Mouse (Mus musculus) fat pad, adult 2 months (tissue): ENCODE results near the gene Invs.
"Not testable (repeated sequence)": the region's sequence is repeated elsewhere in the genome, so short reads cannot be mapped to it uniquely, and the experiment has no call there.

Source experiments
- DNase-seq: peaks from one replicate; pipeline ENCODE4 v3.0.0-alpha.2; 2011; ENCODE audit warnings: low read depth, low spot score; ENCODE audit errors: extremely low read depth

Gene Invs

DNA sequence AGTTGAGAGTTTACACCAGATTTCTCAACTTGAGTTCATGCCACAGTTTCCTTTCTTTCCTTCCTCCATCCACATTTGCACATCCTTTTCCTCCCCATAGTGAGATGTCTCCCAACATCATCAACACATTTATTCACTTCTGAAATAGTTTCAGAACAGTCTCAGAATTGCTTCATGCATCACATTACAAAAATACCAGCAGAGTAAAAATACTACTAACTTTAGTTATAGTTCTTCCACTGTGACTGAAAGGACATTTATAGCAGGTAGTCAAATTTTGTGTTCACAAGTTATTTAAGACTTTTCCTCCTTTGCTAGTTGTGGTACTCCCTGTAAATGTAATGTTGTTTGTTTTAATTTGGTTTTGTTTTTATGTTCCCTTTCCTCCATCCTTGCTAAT is 47.6 kb downstream of the Invs start:
- DNase-seq: no peak

DNA sequence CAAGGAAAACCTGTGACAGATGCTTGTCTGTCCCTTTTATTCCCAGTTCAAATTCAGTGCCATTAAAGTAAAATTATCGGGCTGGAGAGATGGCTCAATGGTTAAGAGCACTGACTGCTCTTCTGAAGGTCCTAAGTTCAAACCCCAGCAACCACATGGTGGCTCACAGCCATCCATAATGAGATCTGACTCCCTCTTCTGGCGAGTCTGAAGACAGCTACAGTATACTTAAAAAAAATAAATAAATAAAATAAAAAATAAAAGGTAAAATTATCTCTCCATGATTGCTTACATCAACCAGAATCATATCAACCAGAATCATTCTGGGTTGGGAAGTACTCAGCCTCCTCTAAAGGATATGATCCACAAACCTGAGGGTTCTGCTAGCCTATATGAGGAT is 48.5 kb downstream of the Invs start:
- DNase-seq: no peak

DNA sequence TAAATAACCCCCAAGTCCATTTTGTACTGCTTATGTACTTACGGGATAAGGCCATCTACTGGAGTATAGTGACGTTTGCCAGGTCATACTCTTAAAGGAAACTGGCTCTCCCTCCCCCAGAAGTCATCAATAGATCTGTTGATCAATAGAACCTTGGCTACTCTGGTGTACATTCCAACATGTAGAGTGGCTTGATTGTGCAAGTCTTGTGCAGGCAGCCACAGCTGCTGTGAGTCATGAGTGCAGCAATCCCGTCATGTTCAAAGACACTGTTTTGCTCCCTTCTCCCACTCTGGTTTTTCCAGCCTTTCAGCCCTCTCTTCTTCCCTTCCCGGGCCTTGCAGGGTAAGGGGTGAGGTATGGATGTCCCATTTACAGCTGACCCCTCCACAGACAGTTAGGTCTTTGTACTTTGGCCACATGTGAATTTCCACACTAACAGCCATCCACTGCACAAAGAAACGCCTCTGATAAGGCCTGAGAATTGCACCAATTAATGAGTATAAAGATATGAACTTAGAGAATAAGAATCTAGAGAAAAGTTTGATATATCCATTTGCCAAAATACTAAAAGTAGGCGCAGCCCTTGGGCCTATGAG is 53.0 kb downstream of the Invs start:
- DNase-seq: peak; percentile 18

DNA sequence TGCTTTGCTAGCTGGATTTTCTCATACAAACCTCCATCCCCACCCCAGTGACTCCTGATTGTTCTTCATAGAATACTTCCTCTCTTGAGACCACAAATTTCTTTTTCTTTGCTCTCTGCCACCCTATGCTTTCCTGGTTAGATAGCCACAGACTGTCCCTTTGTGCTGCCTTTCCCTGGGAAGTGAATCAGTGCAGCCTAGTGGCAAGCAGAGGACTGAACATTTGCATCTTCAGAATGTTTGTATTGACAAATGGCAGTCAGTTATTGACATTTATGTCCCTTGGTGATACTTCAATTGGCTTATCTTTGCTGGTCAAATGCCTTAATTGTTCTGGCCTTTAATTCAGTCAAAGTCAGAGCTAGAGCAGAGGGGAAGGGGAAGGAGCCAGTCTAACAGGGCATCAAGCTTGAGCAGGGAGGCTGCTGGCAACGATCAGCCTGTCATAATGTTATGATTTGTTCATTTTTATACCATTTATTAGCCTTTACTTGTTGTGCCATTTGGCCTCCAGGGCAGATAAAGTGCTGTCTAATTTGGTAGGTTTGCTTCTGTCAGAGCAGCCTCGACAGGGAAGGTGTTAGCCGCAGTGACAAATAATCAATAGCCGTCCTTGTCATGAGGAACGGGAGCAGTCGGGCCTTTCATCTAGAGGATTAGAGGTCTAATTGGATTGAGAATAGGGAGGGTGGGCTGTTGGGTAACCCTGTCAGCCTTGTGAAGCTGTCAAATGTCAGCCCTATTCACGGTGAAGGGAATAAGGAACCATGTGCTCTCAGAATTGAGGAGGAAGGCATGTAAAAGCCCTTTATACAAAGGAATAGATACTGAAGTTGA is 55.6 kb downstream of the Invs start:
- DNase-seq: no peak

DNA sequence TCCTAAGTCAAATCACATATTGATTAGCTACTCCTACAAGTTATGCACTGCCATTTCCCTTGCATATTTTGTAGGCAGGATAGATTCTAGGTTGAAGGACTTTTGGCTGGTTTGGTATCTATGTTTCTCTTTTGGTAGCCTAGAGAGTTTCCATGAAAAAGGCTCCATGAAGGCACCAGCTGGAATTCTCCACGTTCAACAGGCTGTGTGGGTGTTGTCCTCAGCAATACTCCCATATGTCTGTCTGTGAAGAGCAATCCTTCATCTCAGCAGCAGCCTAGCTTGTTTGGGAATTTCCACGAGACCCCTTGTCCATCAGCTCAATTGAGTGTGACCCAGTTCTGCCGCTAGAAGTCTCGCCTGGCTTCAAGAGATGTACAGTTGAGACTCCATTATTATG is 63.1 kb downstream of the Invs start:
- no peak for DNase-seq

DNA sequence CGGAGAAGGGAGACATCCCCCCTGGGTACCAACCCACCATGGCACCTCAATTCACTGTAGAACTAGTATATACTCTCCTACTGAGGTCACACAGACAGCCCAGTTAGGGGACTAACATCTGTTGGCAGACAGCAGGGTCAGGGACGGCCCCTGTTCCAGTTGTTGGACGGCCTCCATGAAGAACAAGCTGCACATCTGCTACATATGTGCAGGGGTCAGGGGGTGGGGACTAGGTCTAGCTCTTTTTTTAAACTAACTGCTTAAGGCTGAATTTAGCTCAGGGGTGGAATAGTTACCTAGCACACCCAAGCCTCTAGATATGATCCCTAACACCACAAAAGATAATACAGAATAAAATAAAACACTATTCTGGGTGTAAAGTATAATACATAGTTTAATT is 82.8 kb downstream of the Invs start:
- DNase-seq: no peak

DNA sequence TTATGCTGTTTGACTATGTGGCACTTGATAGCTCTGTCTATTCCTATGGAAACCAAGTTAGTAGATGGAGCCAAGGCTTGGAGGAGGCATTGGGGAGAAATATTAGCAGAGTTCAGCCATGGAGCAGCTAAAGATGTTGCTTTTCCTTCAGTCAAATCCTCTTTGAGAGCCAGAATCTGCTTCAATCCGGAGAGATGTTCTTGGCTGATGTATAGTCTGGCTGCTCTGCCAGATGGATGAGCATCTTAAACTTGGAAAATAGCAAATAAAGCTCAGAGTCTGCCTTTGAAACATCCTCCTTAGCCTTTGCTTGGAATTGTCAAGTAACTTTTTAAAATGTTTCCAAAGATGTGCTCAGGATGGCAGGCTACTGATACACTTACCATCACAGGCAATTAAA is 91.5 kb downstream of the Invs start:
- no peak for DNase-seq

DNA sequence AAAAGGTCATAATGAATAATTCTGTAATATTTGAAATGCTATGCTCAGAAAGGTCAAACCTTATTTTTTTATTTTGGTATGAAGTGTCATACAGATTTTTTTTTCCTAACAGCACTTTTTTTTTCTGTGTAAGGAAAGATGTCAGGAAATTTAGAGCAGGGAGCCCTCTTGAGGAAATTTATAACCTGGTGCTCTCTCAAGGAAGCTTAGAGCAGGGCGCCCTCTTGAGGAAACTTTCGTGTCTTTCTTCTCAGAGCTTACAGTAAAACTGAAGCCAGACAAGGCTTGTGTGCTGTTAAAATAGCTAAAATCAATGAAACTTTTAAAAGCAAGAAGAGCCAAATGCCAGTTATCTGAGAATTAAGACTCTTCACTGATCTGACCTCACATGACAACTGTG is 101.4 kb downstream of the Invs start:
- peak; percentile 2 for DNase-seq

DNA sequence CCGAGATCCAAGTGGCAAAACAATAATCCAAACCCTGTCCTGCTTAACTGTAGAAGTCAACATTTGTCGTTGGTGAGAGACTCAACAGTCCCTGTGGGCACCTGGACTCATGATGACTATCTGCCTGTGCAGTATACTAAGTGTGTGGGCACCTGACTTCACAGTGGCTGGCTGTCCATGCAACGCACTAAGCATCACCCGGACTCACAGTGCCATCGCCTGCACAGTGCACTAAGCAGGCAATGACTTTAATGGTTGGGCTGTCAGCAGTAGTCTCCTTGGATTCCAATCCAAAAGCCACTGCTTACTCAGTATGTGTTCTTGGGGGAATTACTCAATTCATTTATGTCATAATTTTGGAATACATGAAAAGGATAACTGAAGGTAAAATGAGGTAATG is 102.9 kb downstream of the Invs start:
- no peak for DNase-seq

DNA sequence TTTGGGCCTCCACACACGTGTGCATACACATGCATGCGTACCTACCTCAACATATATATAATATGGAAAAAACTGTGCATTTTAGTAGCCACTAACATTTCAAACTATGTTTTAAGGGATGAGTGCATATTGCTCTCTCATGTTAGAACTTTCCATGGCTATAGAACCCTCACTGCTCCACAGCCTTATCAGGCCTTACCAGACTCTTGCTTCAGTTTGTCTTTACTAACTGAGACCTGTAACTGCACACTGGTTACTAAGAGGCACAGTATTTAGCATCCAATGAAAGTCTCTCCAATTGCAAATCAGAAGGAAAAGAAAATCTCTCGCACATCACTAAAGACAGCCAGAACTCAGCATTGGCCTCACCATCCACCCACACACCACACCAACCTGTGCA is 117.4 kb downstream of the Invs start:
- no peak for DNase-seq

DNA sequence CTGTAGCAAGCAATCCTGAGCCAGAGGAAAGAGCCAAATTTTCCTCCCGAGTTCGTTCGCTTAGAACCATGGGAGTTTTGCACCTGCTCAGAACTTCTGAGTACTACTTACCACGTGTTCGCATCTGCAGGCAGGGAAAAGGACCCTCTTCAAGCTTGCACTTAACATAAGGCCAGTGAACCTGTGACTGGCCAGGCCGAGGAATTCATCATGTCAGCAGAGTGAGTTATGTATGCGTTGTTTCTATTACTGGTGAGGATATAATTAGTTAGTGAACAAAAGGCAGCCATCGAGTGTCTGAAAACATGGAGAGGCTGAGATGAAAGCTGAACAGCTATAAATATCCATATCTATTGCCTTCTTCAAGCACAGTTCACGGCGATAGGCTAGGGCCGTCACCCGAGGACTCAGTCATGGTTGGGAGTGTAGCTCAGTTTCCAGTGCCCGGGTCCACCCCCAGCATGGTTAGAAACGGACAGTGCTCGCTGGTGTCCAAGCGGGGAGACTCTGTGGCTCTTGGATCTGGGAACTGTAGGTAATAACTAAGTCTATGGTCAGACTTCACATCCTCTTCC is 123.6 kb downstream of the Invs start:
- DNase-seq: no peak

DNA sequence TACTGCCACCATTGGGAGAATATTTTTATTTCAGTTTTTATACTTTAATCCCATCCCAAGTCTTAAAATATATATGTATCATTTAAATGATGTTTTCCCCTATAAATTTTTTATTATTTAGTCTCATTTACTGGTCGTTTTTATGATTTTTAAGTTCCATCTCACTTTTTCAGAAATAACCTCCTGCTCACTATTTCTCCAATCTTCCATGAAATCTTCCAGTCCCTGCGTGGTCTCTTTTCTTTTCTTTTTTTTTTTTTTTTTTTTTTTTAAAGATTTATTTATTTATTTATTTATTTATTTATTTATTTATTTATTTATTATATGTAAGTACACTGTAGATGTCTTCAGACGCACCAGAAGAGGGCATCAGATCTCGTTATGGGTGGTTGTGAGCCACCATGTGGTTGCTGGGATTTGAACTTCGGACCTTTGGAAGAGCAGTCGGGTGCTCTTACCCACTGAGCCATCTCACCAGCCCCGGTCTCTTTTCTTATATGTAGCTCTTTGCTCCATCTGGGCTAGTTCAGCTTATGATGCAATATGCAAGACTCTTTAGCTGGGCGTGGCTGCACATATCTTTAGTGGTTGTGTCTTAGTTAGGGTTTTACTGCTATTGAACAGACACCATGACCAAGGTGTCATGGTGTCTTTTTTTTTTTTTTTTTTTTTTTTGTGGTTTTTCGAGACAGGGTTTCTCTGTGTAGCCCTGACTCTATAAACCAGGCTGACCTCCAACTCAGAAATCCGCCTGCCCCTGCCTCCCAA is 126.3 kb downstream of the Invs start:
- not testable (repeated sequence) for DNase-seq

DNA sequence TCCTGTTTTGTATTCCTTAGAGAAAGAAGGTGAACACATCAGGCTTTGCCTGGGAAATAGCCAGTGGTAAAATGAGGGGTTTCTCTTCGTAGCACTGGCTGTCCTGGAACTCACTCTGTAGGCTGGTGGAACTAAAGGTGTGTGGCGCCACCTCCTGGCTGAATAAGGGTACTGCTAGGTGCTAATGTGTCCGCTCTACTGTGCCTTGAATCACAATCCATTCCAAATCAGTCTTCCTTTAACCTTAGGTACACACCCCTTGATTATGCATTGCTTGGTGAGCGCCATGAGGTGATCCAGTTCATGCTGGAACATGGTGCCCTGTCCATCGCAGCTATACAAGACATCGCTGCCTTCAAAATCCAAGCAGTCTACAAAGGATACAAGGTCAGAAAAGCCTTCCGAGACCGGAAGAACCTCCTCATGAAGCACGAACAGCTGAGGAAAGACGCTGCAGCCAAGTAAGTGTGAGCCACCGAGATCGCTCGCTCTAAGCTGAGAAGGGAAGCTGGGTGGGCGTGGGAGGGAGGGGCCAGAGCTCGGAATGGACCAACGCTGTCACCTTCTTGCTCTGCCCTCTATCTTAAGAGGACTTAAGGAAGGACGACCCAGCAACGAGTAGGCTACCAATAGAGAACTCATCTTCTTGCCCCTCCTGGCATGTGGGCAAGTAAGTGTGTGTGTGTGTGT is 127.9 kb downstream of the Invs start:
- no peak for DNase-seq

DNA sequence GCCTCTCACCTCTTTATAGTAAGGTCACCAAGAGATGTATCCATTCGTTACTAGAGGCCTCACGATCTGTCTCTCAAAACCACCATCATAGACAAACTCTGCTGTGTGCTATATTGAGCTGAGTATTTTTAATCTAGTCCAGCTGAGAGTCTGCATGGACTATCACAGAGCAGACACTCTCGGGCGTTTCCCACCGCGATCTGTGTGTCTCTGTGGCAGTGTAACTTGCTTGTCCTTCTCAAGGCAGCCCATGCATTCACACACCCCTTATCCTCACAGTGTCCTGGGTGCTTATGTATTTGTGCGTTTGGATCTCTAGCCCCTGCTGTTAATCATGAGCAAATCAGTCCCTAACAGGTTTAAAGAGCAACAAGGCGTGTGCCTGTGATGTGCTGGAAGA is 133.9 kb downstream of the Invs start:
- no peak for DNase-seq

DNA sequence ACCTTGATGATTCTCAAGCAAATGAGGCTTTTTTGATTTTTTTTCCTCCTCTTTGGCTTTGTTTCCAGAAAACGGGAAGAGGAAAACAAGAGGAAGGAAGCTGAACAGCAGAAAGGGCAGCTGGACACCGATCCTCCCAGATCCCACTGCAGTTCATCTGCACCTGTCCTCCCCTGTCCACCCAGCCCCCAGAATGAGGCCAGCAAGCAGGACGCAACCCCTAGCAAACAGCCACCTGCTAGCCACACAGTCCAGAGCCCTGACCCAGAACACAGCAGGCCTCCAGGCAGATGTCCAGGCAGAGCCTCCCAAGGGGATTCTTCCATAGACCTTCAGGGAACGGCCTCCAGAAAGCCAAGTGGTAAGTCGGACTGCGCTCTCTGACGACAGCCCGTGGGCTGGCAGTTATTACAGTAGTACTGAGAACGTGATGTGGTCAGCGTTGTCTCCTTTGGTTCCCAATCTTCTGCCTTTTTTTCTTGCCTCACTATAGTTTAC is 136.3 kb downstream of the Invs start:
- no peak for DNase-seq

DNA sequence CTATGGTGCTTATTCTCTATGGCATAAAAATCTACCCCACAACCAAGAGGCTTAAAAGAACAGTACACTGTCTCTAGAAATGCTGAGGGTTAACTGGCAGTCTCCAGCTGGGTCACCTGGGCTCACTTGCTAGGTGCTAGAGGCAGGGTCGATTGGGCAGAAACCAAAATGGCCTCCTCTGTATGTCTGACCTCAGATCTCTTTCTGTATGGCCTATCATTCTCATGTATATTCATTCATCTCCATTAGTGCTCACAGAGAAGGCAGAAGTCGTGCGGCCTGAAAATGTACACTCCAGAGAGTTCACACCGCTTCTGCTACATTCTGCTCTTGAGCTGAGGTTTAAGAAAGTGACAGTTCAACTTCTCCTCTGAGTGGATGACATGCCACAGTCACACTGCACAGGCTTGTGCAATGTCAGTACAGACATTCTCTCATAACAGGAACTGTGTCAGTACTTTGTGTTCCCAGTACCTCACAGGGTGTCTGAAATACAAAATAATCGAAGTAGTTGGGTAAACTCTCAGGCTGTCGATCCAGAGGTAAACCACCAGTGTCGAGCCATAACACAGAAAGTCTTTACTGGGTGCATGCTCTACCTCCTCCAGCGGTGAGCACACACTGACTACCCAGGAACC is 139.4 kb downstream of the Invs start:
- DNase-seq: no peak

DNA sequence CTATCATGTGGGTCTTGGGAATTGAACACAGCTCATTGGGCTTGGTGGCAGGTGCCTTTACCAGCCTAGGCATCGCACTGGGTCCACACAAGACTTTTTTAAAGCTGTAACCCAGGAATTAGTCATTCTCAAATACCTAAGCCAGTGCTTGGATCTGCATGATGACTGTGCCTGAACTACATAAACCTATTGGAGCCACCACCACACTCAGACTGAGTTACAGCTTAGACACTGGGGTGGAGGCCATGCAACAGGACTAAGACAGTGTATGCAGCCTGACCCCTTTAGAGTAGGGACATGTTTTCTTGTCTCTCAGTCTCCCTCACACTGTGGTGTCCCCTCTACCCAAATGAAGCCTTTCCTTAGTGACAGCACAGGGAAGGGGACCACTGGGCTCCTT is 143.1 kb downstream of the Invs start:
- DNase-seq: no peak

DNA sequence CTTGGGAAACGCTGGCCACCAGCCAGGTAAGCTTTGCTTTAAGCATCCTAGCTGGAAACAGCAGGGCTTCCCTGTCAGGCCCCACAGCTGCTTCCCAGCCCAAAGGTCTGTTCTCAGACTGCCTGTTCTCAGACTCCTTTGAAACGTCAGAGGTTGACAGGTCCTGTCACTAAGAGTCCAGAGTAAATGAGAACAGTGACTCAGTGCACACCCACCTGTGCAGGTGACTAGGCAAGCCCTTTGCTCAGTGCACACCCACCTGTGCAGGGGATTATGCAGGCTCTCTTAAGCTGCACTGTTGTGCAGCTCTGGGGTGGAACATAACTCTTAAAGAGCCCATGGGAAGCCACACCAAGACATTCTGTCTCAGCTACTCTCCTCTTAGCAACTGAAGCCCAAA is 144.2 kb downstream of the Invs start:
- no peak for DNase-seq

DNA sequence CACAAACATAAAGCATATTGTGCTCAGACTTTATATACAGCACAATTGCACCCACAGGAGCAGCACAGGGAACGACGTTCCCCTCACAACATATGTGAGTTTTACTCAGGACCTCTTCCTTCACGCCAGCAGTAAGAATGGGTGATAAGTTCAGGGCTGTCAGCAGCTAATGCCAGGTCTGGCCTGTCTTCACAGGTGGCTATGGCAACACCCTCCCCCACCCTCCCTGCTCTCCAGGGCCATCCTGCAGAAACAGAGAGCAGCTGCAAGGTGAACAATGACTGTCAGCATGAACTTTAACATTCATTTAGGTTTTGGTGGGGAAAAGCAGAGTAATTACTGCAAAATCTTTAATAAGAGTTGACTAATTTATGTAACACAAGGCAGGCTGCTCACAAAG is 147.9 kb downstream of the Invs start:
- no peak for DNase-seq

DNA sequence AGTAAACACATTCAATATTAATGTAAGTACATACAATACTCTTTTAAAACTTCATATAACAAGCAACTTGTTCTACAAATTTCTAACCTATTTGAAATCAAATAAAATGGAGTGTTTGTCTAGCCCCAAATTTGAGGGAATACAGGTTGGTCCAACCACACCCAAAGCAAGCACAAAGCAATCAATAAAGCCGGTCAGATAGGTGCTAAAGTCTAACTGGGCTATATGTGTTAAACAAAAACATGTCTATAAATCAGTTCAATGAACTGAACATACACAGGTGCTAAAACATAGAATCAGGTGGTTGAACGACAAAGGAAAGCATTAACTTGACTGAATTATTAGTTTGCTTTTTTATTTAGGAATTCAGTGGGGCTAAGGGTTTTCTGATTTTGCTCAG is 148.5 kb downstream of the Invs start:
- no peak for DNase-seq
